Mouse (Mus musculus): ENCODE results near the gene Mrps36.

DNA sequence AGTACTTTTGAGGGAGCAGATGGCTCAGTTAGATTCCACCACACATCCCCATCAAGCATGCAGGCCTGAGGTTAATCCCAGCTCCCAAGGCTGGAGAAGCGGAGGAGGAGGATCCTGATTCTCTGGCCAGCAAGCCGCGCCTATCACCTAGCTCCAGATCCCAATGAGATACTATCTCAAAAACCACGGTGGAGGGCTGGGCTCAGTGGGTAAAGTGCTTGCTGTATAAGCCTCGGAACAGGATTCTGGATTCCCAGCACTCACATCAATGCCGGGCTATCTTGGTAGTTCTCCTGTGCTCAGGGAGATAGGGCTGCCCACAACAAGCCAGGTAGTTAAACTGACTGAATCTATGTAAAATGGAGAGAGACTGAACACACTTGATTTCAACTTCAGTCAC lies 29.0 kb downstream of the Mrps36 start:
- TF ChIP-seq CTCF (IDR thresholded peaks at IDR 0.05; ENCODE audit: low read depth) (no peak), EP300 (optimal IDR thresholded peaks at IDR 0.05) (no peak)
